Mouse (Mus musculus): ENCODE measurements around the gene Focad. TPM values are rescaled to one million over a fixed set of nuclear protein-coding genes. Genes with fewer than 3 reads are reported as not detected.

Focad gene
- polyA plus RNA-seq, 1 experiment: 10.3 TPM

GRCm38 (mm10) chr4:88400302-88400991 lies 306.0 kb downstream of the Focad start:
- Histone ChIP-seq H3K4me3 (ENCODE audit: insufficient read depth, poor library complexity, severe bottlenecking) (no peak overlapping the region), H3ac (ENCODE audit: control insufficient read depth, insufficient read length, low read depth) (no peak overlapping the region), H3K79me2 (ENCODE audit: control insufficient read depth, insufficient read depth) (no peaks in the 10 kb centered on the region), H3K27me3 (ENCODE audit: control insufficient read depth, insufficient read depth, insufficient read length) (no peaks in the 10 kb centered on the region), H3K79me3 (ENCODE audit: low read depth) (no peaks in the 10 kb centered on the region), H3K36me3 (ENCODE audit: control insufficient read depth, insufficient read depth) (no peaks in the 10 kb centered on the region)
- TF ChIP-seq MAX (IDR thresholded peaks at IDR 0.05) (peak; percentile 41), FOSL1 (IDR thresholded peaks at IDR 0.05; ENCODE audit: insufficient read depth, low read length, poor library complexity, severe bottlenecking) (peak; percentile 53), MYOG (IDR thresholded peaks at IDR 0.05; ENCODE audit: control insufficient read depth, extremely low read depth, insufficient read length) (no peak), CEBPB (IDR thresholded peaks at IDR 0.05; ENCODE audit: low read depth) (peak; percentile 17)

GRCm38 (mm10) chr4:88400992-88401313 lies 306.5 kb downstream of the Focad start:
- Histone ChIP-seq H3K27me3 (ENCODE audit: control insufficient read depth, insufficient read depth, insufficient read length) (no peaks in the 10 kb centered on the region), H3ac (ENCODE audit: control insufficient read depth, insufficient read length, low read depth) (no peak overlapping the region), H3K79me2 (ENCODE audit: control insufficient read depth, insufficient read depth) (no peaks in the 10 kb centered on the region), H3K36me3 (ENCODE audit: control insufficient read depth, insufficient read depth) (no peaks in the 10 kb centered on the region), H3K4me3 (ENCODE audit: insufficient read depth, poor library complexity, severe bottlenecking) (no peak overlapping the region), H3K79me3 (ENCODE audit: low read depth) (no peaks in the 10 kb centered on the region)
- no peak for TF ChIP-seq MYOD1 (IDR thresholded peaks at IDR 0.05; ENCODE audit: control insufficient read depth, insufficient read length, low read depth)
- no peak for TF ChIP-seq CTCF (IDR thresholded peaks at IDR 0.05; ENCODE audit: control insufficient read depth, insufficient read depth, insufficient read length)
- no peak for TF ChIP-seq FOSL1 (IDR thresholded peaks at IDR 0.05; ENCODE audit: insufficient read depth, low read length, poor library complexity, severe bottlenecking)

GRCm38 (mm10) chr4:88402884-88403283 lies 308.5 kb downstream of the Focad start:
- Histone ChIP-seq H3K27me3 (ENCODE audit: control insufficient read depth, insufficient read depth, insufficient read length) (no peaks in the 10 kb centered on the region), H3K4me3 (ENCODE audit: insufficient read depth, poor library complexity, severe bottlenecking) (no peak overlapping the region), H3K79me3 (ENCODE audit: low read depth) (no peaks in the 10 kb centered on the region), H3K36me3 (ENCODE audit: control insufficient read depth, insufficient read depth) (peaks cover 8% of the 10 kb centered on the region), H3ac (ENCODE audit: control insufficient read depth, insufficient read length, low read depth) (no peak overlapping the region), H3K79me2 (ENCODE audit: control insufficient read depth, insufficient read depth) (no peaks in the 10 kb centered on the region)
- no peak for TF ChIP-seq MAX (IDR thresholded peaks at IDR 0.05)
- TF ChIP-seq MYOD1 (IDR thresholded peaks at IDR 0.05; ENCODE audit: control insufficient read depth, insufficient read length, low read depth): no peak
- TF ChIP-seq CTCF (IDR thresholded peaks at IDR 0.05; ENCODE audit: control insufficient read depth, insufficient read depth, insufficient read length): no peak
- TF ChIP-seq CEBPB (IDR thresholded peaks at IDR 0.05; ENCODE audit: low read depth): no peak
- no peak for TF ChIP-seq FOSL1 (IDR thresholded peaks at IDR 0.05; ENCODE audit: insufficient read depth, low read length, poor library complexity, severe bottlenecking)
- no peak for TF ChIP-seq MYOG (IDR thresholded peaks at IDR 0.05; ENCODE audit: control insufficient read depth, extremely low read depth, insufficient read length)
- no peak for TF ChIP-seq USF1 (IDR thresholded peaks at IDR 0.05; ENCODE audit: low read depth)

GRCm38 (mm10) chr4:88406887-88407696 lies 312.7 kb downstream of the Focad start:
- no peaks in the 10 kb centered on the region for H3K27me3 ChIP-seq (ENCODE audit: control insufficient read depth, insufficient read depth, insufficient read length)
- no peaks in the 10 kb centered on the region for H3K79me2 ChIP-seq (ENCODE audit: control insufficient read depth, insufficient read depth)
- H3K79me3 ChIP-seq (ENCODE audit: low read depth): no peaks in the 10 kb centered on the region
- H3ac ChIP-seq (ENCODE audit: control insufficient read depth, insufficient read length, low read depth): no peak overlapping the region
- TF ChIP-seq USF1 (IDR thresholded peaks at IDR 0.05; ENCODE audit: low read depth) (no peak), CTCF (IDR thresholded peaks at IDR 0.05; ENCODE audit: control insufficient read depth, insufficient read depth, insufficient read length) (no peak), MYOD1 (IDR thresholded peaks at IDR 0.05; ENCODE audit: control insufficient read depth, insufficient read length, low read depth) (no peak), MAX (IDR thresholded peaks at IDR 0.05) (no peak), FOSL1 (IDR thresholded peaks at IDR 0.05; ENCODE audit: insufficient read depth, low read length, poor library complexity, severe bottlenecking) (no peak), CEBPB (IDR thresholded peaks at IDR 0.05; ENCODE audit: low read depth) (no peak), MYOG (IDR thresholded peaks at IDR 0.05; ENCODE audit: control insufficient read depth, extremely low read depth, insufficient read length) (no peak)
- H3K36me3 ChIP-seq (ENCODE audit: control insufficient read depth, insufficient read depth): peaks cover 24% of the 10 kb centered on the region
- H3K4me3 ChIP-seq (ENCODE audit: insufficient read depth, poor library complexity, severe bottlenecking): no peak overlapping the region

GRCm38 (mm10) chr4:88409279-88409678 lies 314.9 kb downstream of the Focad start:
- peaks cover 24% of the 10 kb centered on the region for H3K36me3 ChIP-seq (ENCODE audit: control insufficient read depth, insufficient read depth)

GRCm38 (mm10) chr4:88412331-88412730 lies 317.9 kb downstream of the Focad start:
- Histone ChIP-seq H3K4me3 (ENCODE audit: insufficient read depth, poor library complexity, severe bottlenecking) (no peak overlapping the region), H3K27me3 (ENCODE audit: control insufficient read depth, insufficient read depth, insufficient read length) (no peaks in the 10 kb centered on the region), H3ac (ENCODE audit: control insufficient read depth, insufficient read length, low read depth) (no peak overlapping the region), H3K36me3 (ENCODE audit: control insufficient read depth, insufficient read depth) (peaks cover 22% of the 10 kb centered on the region), H3K79me2 (ENCODE audit: control insufficient read depth, insufficient read depth) (no peaks in the 10 kb centered on the region), H3K79me3 (ENCODE audit: low read depth) (no peaks in the 10 kb centered on the region)
- peak; percentile 41 for TF ChIP-seq CEBPB (IDR thresholded peaks at IDR 0.05; ENCODE audit: low read depth)
- TF ChIP-seq MYOD1 (IDR thresholded peaks at IDR 0.05; ENCODE audit: control insufficient read depth, insufficient read length, low read depth): no peak

More at GRCm38 (mm10) chr4:88409279-88409678, 314.9 kb downstream of the Focad start:
- Histone ChIP-seq H3K79me3 (ENCODE audit: low read depth) (no peaks in the 10 kb centered on the region), H3K4me3 (ENCODE audit: insufficient read depth, poor library complexity, severe bottlenecking) (no peak overlapping the region), H3ac (ENCODE audit: control insufficient read depth, insufficient read length, low read depth) (no peak overlapping the region), H3K27me3 (ENCODE audit: control insufficient read depth, insufficient read depth, insufficient read length) (no peaks in the 10 kb centered on the region), H3K79me2 (ENCODE audit: control insufficient read depth, insufficient read depth) (no peaks in the 10 kb centered on the region)
- TF ChIP-seq FOSL1 (IDR thresholded peaks at IDR 0.05; ENCODE audit: insufficient read depth, low read length, poor library complexity, severe bottlenecking): no peak
- no peak for TF ChIP-seq MAX (IDR thresholded peaks at IDR 0.05)
- no peak for TF ChIP-seq MYOG (IDR thresholded peaks at IDR 0.05; ENCODE audit: control insufficient read depth, extremely low read depth, insufficient read length)
